Mouse (Mus musculus): Measurements from ENCODE around the gene Fgfr2.

GRCm38 (mm10) chr7:130823992-130824391 is 2299.2 kb downstream of the Fgfr2 start:
- TF ChIP-seq POLR2A (IDR thresholded peaks at IDR 0.05; ENCODE audit: low read depth, low read length) (no peak), CTCF (IDR thresholded peaks at IDR 0.05; ENCODE audit: borderline replicate concordance, insufficient read depth, low read length) (no peak)
